Mouse (Mus musculus) monocyte, adult 2 months (primary cell): ENCODE data around the gene 2610318N02Rik.
"Not testable (repeated sequence)": the region's sequence is repeated elsewhere in the genome, so short reads cannot be mapped to it uniquely, and the experiment has no call there.

Experiments used
- DNase-seq, 2 experiments: peaks; one replicate each; pipeline ENCODE4 v3.0.0; 2022; ENCODE audit warnings: low spot score in 2 of 2, low read depth in 1 of 2

2610318N02Rik gene

GRCm38 (mm10) chr16:17124871-17125520 is at the start of gene 2610318N02Rik:
Gene 2610318N02Rik (minus strand): TSS chr16:17125167.
- peak; percentile 42 to 50 for DNase-seq

GRCm38 (mm10) chr16:17168049-17168448 is 43.1 kb upstream of the 2610318N02Rik start:
- no peak for DNase-seq

- DNase-seq: no peak
These were observed 42.2 kb upstream of the 2610318N02Rik start for GRCm38 (mm10) chr16:17167179-17167578.

- not testable (repeated sequence) for DNase-seq
These were observed 40.5 kb upstream of the 2610318N02Rik start for GRCm38 (mm10) chr16:17165478-17165877.

GRCm38 (mm10) chr16:17154346-17154745 is 29.4 kb upstream of the 2610318N02Rik start:
- no peak for DNase-seq

- DNase-seq: no peak
These were observed 26.9 kb upstream of the 2610318N02Rik start for GRCm38 (mm10) chr16:17151874-17152273.

GRCm38 (mm10) chr16:17150520-17151258 is 25.7 kb upstream of the 2610318N02Rik start:
- no peak for DNase-seq

- DNase-seq: no peak
These were observed 23.1 kb upstream of the 2610318N02Rik start for GRCm38 (mm10) chr16:17148084-17148483.

GRCm38 (mm10) chr16:17147391-17147929 is 22.5 kb upstream of the 2610318N02Rik start:
- DNase-seq: no peak

- peak; percentile 49 to 66 for DNase-seq
These were observed 21.8 kb upstream of the 2610318N02Rik start, which contains the start of gene Ccdc116 for GRCm38 (mm10) chr16:17146772-17147235. Gene Ccdc116 (minus strand): TSS chr16:17147229.

GRCm38 (mm10) chr16:17144339-17144738 is 19.4 kb upstream of the 2610318N02Rik start, which contains the start of gene Ydjc:
Gene Ydjc (plus strand): TSS chr16:17144621.
- no peak for DNase-seq

GRCm38 (mm10) chr16:17137355-17137754 is 12.4 kb upstream of the 2610318N02Rik start:
- DNase-seq: no peak

GRCm38 (mm10) chr16:17132906-17133200 is 7.9 kb upstream of the 2610318N02Rik start:
- no peak for DNase-seq

GRCm38 (mm10) chr16:17132089-17132905 is 7.3 kb upstream of the 2610318N02Rik start, which contains the start of gene Sdf2l1:
Gene Sdf2l1 (minus strand): TSS chr16:17132383.
- peak; percentile 93 for DNase-seq

- DNase-seq: no peak
These were observed 6.5 kb upstream of the 2610318N02Rik start for GRCm38 (mm10) chr16:17131191-17132088.

- peak in 1 of 2 experiments; percentile 21 for DNase-seq
These were observed 2.3 kb upstream of the 2610318N02Rik start for GRCm38 (mm10) chr16:17127292-17127691.

- no peak for DNase-seq
These were observed 672 bp downstream of the 2610318N02Rik start for GRCm38 (mm10) chr16:17124119-17124870.

- DNase-seq: no peak
These were observed 3.4 kb downstream of the 2610318N02Rik start for GRCm38 (mm10) chr16:17121569-17121968.

- DNase-seq: no peak
These were observed 7.6 kb downstream of the 2610318N02Rik start for GRCm38 (mm10) chr16:17117309-17117799.
